Mouse (Mus musculus): ENCODE results near the gene Stat3. TPM values are rescaled to one million over a fixed set of nuclear protein-coding genes. Genes with fewer than 3 reads are reported as not detected.
A peak's percentile ranks its signal among the peaks of the same experiment; 100 is the strongest.

The Stat3 gene
- total RNA-seq, 2 experiments from 2014 or later: 87.0 to 102 TPM

DNA sequence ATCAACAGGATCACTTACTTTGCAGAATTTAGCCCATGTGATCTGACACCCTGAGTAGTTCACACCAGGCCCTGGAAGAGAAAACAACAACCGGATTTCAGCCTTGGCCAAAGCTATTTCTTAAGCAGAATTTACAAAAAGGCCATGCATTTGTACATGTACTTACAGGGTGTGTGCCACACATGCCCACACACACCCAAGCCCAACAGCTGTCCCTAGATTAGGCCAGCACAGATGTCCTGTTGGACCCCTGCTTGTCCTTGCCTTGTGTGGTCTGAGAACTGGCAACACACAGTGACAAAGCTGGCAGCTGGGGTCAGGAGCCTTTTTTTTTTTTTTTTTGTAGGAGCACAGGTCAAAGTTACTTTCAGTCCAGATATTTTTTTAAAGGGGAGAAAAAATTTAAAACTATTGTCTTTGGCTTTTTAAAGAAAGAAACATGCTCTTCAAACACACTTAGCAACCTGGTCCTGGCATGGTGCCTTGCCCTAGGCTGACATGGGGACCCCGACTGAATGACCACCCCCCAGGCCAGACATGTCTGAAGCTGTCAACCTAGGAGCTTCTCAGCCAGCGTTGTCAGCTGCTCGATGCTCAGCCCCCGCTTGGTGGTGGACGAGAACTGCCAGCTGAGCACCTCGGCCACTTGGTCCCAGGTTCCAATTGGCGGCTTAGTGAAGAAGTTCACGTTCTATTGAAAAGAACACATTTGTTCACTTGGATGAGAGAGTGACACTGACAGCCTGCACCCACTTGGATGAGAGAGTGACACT lies 45.0 kb downstream of the Stat3 start:
- DNase-seq (ENCODE audit: low spot score in 2 of 2): no peak

DNA sequence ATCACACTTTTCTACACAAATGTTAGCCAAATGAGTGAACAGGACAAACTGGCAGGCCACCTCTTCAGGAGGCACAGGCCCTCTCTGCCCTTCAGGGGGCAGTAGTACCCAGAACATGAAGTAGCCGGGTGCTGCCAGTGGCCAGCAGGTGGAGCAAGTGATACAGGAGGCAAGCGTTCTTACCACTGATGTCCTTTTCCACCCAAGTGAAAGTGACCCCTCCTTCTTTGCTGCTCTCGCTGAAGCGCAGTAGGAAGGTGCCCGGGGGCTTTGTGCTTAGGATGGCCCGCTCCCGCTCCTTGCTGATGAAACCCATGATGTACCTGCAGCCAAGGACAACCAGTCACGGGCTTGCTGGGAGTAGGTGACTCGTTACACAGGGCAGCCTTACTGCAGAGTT lies 45.9 kb downstream of the Stat3 start:
- peak; percentile 83 to 85 for DNase-seq (ENCODE audit: low spot score in 2 of 2)

DNA sequence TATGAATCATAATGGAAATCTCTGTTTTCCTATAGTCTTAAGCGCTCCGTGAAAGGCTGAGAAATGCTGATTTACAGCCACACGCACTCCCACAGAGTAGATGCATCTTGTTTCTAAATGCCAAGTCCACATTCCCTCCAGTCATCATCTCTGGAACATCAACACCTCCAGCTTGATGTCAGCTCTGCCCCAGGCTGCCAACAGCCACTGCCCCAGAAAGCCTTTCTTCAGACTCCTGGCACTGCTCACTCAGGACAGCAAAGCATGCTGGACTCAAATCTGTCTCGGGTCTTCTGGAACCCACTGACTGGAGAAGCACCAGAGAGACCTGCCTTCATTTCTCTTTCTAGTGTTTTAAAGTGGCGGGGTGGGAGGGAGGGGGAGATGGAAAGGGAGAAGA lies 46.9 kb downstream of the Stat3 start:
- no peak for DNase-seq (ENCODE audit: low spot score in 2 of 2)

DNA sequence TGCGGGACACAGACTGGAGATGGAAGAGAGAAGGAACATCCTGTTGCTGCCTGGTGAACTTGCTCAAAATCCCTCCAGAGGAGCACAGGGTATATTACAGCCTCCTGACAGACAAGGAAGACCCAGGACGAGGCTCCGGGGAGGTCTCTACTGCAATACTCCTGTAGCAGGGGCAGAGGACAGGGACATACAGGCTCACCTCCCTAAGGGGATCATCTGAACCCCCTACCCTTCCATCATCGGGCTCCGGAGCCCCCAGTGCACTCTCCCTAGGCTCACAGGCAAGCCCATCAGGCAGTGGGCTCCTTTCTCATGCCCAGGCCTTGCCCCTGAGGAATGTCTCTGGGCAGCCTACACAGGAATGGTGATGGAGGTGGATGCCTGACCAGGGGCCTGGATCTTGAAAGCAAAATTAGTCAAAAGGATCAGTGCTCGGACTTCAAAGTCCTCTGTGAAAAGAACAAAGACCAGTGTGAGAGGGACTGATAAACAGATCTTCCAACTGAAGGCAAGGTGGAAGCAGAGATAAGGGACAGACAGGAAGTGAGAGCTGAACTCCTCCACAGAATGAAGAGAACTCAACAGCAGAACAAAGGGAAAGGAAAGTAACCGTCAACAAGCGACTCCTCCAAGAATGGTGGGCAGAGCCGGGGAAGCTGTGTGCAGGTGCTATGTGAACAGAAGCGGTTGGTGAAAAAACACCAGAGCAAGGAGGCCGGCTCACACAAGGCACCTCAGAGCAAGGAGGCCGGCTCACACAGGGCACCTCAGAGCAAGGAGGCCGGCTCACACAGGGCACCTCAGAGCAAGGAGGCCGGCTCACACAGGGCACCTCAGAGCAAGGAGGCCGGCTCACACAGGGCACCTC lies 47.9 kb downstream of the Stat3 start:
- no peak for DNase-seq (ENCODE audit: low spot score in 2 of 2)

DNA sequence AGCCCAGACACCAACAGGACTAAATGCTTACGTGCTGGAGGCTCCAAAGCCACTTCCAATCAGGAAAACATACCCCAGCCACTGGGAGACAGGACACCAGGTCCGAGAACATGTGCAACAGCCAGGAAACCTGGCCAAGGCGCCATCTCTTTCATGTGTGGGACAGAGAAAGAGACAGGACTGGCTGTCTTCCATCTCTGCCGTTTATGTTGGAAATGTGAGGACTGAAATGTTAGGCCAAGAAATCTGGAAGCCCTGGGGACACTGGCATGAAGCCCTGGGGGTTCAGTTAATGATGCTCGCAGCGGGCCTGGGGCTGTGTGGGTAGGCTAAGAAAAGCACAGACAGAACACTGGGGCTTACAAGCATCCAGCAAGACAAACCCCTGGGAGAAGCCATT lies 48.9 kb downstream of the Stat3 start:
- DNase-seq (ENCODE audit: low spot score in 2 of 2): no peak

DNA sequence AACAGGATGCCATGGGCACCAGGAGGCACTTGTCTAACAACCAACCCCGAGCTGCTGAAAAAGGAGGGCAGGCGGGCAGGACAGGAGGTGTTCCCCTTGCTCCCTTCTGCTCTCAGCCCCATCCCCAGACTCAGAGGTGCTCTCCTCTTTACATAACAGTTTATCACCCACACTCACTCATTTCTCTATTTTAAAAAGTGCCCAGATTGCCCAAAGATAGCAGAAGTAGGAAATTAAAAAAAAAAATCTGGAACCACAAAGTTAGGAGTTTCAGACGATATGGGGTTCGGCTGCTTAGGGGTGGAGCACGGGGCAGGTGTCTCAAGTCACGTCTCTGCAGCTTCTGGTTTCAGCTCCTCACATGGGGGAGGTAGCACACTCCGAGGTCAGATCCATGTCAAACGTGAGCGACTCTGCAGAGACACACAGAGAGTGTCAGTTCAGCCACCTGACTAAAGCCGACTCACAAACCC lies 51.0 kb downstream of the Stat3 start:
- no peak for DNase-seq (ENCODE audit: low spot score in 2 of 2)

DNA sequence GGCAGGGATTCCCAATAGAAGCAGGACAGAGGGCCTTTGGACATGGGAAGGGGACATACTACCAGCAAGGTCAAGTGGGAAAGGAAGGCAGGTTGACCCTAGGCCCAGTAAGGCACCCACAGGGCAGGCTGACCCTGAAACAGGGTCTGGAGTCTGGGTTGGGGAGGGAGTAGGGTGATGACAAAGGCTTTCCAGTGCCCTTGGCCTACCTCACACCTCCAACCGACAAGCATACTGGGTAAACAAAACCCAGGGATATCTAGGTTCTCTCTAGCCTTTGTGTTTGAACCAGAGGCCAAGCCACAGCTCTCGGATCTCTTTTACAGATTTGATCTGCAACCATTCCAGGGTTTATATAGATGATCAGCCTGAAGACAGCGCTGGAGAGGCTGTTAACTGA lies 51.6 kb downstream of the Stat3 start:
- peak in 1 of 2 experiments; percentile 41 for DNase-seq (ENCODE audit: low spot score in 2 of 2)

DNA sequence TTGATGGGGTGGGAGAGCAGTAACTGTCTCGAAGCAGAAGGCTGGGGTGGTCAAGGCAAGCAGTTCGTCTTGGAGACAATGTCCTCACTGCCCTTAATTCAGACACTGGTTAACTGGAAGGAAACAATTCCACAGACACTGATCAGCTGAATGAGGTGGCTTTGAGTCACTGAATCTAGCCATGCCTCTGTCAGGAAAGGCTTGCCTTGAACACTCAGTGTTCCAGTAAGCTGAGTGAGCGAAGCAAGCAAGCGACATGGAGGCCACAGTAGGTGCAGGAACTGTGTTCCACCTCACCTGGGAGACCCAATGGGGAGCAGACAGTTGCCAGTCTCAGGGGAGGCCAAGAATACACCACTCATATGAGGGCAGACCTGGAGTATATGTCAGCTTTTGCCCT lies 52.1 kb downstream of the Stat3 start:
- no peak for DNase-seq (ENCODE audit: low spot score in 2 of 2)

DNA sequence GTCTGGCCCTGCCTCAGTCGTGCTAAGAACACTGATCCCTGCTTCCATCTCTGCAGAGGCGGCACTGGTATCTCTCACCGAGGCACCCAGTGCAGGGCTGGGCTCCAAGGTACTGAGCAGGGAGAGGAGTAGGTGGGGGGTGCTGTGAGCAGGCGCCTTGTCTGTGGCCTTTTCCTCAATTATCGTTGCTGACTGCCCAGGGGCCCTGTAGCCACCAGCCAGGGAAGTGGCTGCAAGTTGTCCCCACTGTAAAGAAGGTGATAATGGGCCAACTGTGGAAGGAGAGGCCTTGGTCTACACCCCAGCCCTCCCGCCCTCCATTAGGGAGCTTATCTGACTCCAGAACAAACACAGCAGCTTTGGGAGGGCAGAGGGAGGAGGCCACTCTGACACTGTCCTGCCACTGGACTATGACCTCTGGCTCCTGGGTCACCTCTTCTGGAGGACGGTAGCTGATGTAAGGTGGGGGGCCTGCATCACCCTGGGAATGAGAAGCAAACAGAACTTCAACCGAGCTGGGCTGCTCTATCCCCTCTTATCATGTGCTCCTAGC lies 53.1 kb downstream of the Stat3 start:
- DNase-seq (ENCODE audit: low spot score in 2 of 2): no peak

DNA sequence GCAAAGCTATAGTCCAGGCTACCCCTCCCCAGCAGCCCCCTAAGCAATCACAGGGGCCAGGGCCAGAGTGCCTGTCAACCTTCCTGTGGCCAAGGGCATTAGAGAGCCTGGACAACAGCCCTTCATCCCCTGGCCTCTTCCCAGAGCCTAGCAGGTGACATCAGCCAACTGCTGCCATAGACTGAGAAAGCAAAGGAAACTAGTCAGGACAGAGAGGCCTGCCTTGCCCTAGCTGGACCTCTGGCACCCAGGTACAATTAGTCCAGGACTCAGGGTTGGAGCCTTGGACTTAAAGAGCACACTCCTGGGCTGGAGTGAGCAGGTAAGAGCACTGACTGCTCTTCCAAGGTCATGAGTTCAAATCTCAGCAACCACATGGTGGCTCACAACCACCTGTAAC lies 53.9 kb downstream of the Stat3 start:
- no peak for DNase-seq (ENCODE audit: low spot score in 2 of 2)

DNA sequence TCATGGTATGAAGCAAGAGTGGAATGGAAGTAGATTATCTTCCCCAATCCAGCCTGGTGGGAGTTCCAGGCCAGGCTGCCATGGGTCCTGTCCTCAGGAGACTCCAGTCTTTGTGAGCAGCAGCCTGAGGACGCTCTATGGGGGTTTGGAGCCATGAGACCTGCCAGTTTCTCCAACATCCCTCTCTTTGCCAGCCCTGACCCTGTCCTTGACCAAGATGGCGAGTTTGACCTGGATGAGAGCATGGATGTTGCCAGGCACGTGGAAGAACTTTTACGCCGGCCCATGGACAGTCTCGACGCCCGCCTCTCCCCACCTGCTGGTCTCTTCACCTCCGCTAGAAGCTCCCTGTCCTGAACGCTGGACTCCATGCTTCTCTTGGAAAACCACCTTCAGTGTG lies 55.7 kb downstream of the Stat3 start:
- no peak for DNase-seq (ENCODE audit: low spot score in 2 of 2)

DNA sequence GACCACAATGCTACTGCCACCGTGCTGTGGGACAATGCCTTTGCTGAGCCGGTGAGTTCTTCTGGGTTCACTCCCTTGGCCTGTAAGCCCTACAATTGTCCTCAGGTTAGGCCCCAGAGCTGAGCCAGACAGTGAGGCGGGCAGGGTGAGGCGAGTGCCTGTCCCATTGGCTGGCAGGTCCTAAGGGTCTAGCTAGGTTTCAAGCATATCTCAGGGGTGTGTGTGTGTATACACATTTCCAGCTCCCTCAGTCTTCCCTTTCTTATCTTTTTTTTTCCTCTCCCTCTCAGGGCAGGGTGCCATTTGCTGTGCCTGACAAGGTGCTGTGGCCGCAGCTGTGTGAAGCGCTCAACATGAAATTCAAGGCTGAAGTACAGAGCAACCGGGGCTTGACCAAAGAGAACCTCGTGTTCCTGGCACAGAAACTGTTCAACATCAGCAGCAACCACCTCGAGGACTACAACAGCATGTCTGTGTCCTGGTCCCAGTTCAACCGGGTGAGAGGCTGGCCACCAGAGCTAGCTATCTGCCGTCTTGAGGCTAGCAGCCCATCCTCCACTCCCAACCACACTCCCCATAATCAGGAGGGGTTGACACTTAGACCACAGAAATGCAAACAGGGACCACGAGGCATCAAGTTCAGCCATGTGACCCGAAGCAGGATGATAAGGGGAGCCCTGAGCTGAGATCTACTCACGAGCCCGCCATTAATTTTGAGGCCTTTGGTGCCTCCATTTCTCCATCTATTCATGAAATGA lies 59.8 kb downstream of the Stat3 start:
- no peak for DNase-seq (ENCODE audit: low spot score in 2 of 2)

DNA sequence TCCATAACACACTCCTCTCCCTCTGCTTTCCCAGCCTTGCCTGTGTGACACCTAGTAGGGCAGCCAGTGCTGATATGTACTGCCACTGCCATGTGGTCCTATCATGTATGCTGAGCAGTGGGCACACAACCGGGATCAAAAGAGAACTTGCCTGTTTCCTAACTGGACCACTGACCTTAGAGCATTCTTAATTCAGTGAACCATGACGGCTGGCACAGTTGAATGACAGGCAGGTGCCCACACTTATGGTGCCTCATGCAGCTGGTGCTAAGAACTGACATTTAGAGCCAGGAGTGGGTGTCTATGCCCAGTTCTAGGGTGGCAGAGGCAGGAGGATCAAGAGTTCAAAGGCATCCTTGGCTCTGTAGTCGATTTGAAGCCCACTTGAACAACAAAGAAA lies 63.6 kb downstream of the Stat3 start:
- no peak for DNase-seq (ENCODE audit: low spot score in 2 of 2)

DNA sequence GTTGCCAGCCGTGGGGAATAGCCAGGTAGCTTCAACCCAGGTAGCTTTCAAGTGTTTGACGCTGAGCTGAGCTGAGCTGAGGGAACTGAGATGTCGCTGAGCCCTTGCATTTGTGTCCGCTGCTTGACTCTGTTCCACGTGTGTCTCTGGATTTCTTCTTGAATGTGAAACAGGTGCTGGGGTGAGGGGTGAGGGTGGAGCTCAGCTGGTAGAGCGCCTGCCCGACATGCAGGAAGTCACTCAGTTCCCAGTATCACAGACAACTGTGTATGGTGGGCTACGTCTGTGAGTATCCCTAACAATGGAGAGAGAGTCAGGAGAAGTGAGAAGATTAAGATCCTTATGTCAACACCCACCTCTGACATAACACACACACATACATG lies 68.4 kb downstream of the Stat3 start:
- DNase-seq (ENCODE audit: low spot score in 2 of 2): no peak

DNA sequence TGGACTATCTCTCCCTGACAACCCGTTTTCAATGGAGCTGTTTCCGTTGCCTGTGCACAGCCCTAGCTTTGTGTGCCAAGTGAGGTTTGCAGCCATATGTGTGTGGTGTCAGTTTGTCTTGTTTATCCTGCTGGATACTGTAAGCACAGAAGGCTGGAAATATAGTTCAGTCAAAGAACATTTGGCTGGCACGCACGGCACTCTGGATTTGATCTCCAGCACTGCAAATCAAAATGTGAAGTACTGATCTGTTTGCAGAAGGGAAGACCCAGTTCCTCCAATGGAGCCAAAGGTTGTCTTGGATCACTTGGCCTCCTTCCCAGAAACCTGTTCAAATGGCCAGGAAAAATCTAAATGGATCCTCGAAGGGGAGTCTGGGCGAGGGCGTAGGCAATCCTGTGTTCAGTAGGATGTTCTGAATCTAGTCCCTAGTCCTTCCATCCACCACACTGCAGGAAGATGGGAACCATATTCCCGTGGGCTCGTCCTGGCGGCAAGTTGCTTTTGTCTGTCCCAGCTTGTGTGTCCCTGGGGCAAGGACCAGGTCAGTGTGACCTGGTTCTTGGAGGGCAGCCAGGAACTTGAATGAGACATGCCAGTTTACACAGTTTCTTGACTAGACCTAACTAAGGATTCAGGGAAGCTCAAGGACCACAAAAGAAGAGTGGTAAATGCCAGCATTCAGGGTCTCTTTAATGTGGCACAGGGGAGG lies 68.9 kb downstream of the Stat3 start:
- DNase-seq (ENCODE audit: low spot score in 2 of 2): peak in 1 of 2 experiments; percentile 39

DNA sequence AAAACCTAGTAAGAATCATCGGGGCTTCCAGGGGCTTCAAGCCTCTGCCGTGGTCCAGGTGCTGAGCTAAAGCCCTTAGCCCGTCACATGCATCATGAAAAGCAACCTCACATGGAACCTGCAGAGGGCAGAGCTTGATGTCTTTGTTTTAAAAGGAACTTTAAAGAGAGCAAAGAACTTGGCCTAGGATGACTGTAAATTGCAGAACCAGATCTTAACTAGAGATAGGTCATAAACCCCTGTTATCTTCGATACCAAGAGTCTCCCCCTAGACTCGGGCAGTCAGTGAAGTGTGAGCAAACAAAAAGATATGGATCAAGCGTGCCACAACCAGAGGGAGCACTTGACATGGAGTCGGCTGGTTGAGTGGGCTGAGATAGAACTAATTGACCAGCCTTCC lies 73.7 kb downstream of the Stat3 start:
- DNase-seq (ENCODE audit: low spot score in 2 of 2): no peak

DNA sequence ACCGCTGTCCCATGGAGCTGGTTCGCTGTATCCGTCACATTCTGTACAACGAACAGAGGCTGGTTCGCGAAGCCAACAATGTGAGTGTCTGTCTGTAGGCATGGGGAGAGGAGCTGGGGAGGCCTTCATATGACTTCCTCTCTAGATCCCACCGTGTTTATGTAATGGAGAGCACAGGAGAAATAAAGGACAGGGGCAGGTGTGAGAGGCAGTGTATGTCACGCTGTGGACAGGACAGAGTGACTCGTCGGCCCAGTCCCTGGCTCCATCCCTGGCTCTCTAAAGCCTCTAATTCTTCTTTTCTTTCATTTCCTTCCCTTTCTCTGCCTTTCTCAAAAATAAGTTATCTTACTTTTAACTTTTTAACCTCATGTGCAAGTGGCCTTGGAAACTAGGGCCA lies 76.2 kb downstream of the Stat3 start:
- DNase-seq (ENCODE audit: low spot score in 2 of 2): no peak

DNA sequence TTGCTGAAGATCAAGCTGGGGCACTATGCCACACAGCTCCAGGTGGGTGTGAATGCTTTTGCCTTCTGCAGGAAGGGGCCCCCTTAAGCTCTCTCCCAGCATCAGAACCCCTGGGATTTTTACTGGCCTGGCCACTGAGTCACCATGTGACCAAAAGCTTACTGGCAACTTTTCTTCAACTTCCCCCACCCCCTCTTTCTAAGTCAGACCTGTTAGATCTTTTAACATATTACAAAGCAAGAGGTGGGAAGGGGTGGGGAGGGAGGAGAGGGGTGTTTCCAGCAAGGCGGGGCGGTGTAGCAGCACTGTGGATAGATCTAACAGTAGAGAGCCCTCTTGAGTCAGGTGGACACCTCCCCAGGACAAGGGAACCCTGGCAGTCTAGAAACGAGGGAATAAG lies 77.5 kb downstream of the Stat3 start:
- no peak for DNase-seq (ENCODE audit: low spot score in 2 of 2)

DNA sequence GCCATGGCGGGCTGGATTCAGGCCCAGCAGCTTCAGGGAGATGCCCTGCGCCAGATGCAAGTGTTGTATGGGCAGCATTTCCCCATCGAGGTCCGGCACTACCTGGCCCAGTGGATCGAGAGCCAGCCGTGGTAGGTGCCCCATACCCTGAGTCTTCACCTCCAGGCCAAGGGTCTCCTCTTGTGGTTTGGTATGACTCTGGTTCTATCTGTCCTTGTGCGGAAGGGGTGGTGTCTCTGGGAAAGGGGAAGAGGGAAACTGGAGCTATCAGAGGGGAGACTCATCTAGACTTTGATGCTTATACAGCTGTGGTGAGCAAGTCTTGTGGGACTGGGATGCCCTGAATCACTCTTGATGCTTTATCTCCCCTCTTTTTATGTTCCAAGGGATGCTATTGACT lies 78.0 kb downstream of the Stat3 start:
- no peak for DNase-seq (ENCODE audit: low spot score in 2 of 2)

DNA sequence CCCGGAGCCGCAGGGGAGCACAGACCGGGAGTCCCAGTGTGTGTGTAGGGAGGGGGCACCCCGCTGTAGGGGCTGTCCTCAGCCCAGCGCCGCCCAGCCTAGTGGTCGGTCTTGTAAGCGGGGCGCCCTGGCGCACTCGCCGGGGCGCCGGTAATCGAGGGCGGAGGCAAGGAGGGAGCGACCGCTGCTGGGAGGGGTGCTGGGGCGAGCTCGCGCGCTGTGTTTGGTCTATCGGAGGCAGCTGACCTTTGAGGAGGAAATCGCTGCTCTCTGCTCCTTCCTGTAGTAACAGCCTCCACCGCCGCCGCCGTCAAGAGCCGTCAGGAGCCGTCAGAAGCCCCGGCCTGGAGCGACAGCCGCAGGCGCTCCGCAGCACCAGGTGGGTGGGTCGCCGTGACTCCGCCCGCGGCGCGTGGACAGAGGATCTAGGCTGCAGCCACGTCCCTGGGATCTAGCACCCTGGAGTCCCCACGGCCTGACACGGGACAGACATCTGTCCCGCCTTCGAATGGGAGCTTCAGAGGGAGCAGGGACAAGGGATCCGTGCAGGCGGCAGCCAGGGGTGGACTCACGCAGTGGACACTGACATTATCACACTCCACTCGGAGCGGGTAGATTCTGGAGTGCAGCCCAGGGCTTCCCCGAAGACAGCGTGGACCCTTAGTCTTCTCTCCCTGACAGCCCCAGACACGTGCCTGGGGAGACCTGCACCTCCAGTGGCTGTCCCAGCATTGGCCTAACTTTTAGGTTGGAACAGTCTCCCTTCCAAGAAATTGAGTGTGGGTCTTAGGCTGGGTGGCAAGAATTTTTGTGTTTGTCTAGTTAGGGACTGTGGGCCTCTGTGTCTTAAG lies 78.9 kb downstream of the Stat3 start:
- DNase-seq (ENCODE audit: low spot score in 2 of 2): peak; percentile 77 to 78

All from adrenal gland, adult 18-20 months (tissue).